Mouse (Mus musculus) midbrain, embryonic 12.5 days (tissue): ENCODE results near the gene Gpc4. TPM values are rescaled to one million over a fixed set of nuclear protein-coding genes. Genes with fewer than 3 reads are reported as not detected.
A peak's percentile ranks its signal among the peaks of the same experiment; 100 is the strongest.

Experiments
- ATAC-seq: fragments of 200-750 bp; cut with Nextera tagmentation; 2 replicates; pipeline ENCODE4 v1.8.0; 2017; ENCODE audit warnings: low read depth, moderate TSS enrichment, moderate library complexity; ENCODE audit not compliant: low FRiP score
- H3K27ac ChIP-seq: fragments of 300-500 bp; sonication (generic); replicated peaks from 2 replicates; pipeline ENCODE4 v1.5.1; 2016; ENCODE audit warnings: mild to moderate bottlenecking
- H3K27me3 ChIP-seq: fragments of 300-500 bp; sonication (generic); 2 replicates; pipeline ENCODE4 v1.6.1; 2016; ENCODE audit warnings: mild to moderate bottlenecking
- H3K36me3 ChIP-seq: fragments of 300-500 bp; sonication (generic); 2 replicates; pipeline ENCODE4 v1.6.1; 2016
- H3K4me1 ChIP-seq: fragments of 300-500 bp; sonication (generic); 2 replicates; pipeline ENCODE4 v1.6.1; 2016
- H3K4me2 ChIP-seq: fragments of 300-500 bp; sonication (generic); replicated peaks from 2 replicates; pipeline ENCODE4 v1.6.1; 2016; ENCODE audit warnings: mild to moderate bottlenecking, moderate library complexity
- H3K4me3 ChIP-seq: fragments of 300-500 bp; sonication (generic); 2 replicates; pipeline ENCODE4 v1.5.1; 2016; ENCODE audit warnings: mild to moderate bottlenecking
- H3K9ac ChIP-seq: fragments of 300-500 bp; sonication (generic); replicated peaks from 2 replicates; pipeline ENCODE4 v1.6.1; 2016; ENCODE audit warnings: mild to moderate bottlenecking, moderate library complexity
- H3K9me3 ChIP-seq: fragments of 300-500 bp; sonication (generic); 2 replicates; pipeline ENCODE4 v1.6.1; 2016; ENCODE audit warnings: mild to moderate bottlenecking
- WGBS: fragments of 180-500 bp; shearing (Covaris S2); methylation state at CpG from one replicate; pipeline ENCODE4 v1.1.7; 2016; 5-methylcytosine and 5-hydroxymethylcytosine counted together
- polyA plus RNA-seq: library from polyadenylated mRNA; unstranded; fragments of >200 nt; fragmentation: Nextera tagmentation; extraction: Ambion mirVana; gene quantifications from 2 replicates; pipeline ENCODE4 v1.2.1, GENCODE M21; 2016

Gene Gpc4
- 20.2 and 25.0 TPM in 2 replicates for polyA plus RNA-seq

GRCm38 (mm10) chrX:52164738-52165554 lies at the start of gene Gpc4:
TSS of gene Gpc4 (minus strand) at chrX:52165252.
- Histone ChIP-seq H3K4me1 (peaks cover 7% of the 10 kb centered on the region; the same call in 1 of the 2 replicates), H3K27me3 (peaks cover 23% of the 10 kb centered on the region), H3K9ac (peak within 1 kb of the TSS; percentile 62), H3K27ac (no peak within 1 kb of the TSS), H3K4me2 (peak within 1 kb of the TSS; percentile 69), H3K36me3 (no peaks in the 10 kb centered on the region), H3K9me3 (no peaks in the 10 kb centered on the region), H3K4me3 (peak within 1 kb of the TSS; percentile 51)
- 27% methylated on average over 58 of the region's 76 CpGs for WGBS
- ATAC-seq = peak; percentile 92

GRCm38 (mm10) chrX:52212846-52213245 lies 47.8 kb upstream of the Gpc4 start:
- Histone ChIP-seq H3K9ac (no peak overlapping the region), H3K4me1 (no peaks in the 10 kb centered on the region), H3K27ac (no peak overlapping the region), H3K4me3 (no peak overlapping the region), H3K36me3 (no peaks in the 10 kb centered on the region), H3K9me3 (no peaks in the 10 kb centered on the region), H3K4me2 (no peak overlapping the region), H3K27me3 (no peaks in the 10 kb centered on the region)
- 75% methylated on average over 4 of the region's 4 CpGs for WGBS
- ATAC-seq = no peak

GRCm38 (mm10) chrX:52199836-52200235 lies 34.8 kb upstream of the Gpc4 start:
- ATAC-seq = peak; percentile 49; the same call in 1 of the 2 replicates
- Histone ChIP-seq H3K4me1 (0 out of 2 replicates have a peak, but pooled peaks cover 8% of the 10 kb centered on the region), H3K27me3 (no peaks in the 10 kb centered on the region), H3K36me3 (no peaks in the 10 kb centered on the region), H3K9me3 (no peaks in the 10 kb centered on the region), H3K9ac (no peak overlapping the region), H3K4me3 (no peak overlapping the region), H3K4me2 (no peak overlapping the region), H3K27ac (no peak overlapping the region)
- 12% methylated on average over 6 of the region's 6 CpGs for WGBS

- no peak overlapping the region; the same call in 1 of the 2 replicates for H3K4me2 ChIP-seq
- no peak for ATAC-seq
- H3K27ac ChIP-seq = no peak overlapping the region
These were observed 28.4 kb upstream of the Gpc4 start for GRCm38 (mm10) chrX:52193311-52193968.

GRCm38 (mm10) chrX:52189094-52189493 lies 24.0 kb upstream of the Gpc4 start:
- Histone ChIP-seq H3K4me3 (no peak overlapping the region), H3K9ac (no peak overlapping the region), H3K9me3 (no peaks in the 10 kb centered on the region), H3K27ac (no peak overlapping the region), H3K4me1 (peaks cover 6% of the 10 kb centered on the region; the same call in 1 of the 2 replicates), H3K27me3 (peaks cover 3% of the 10 kb centered on the region; the same call in 1 of the 2 replicates), H3K4me2 (no peak overlapping the region), H3K36me3 (no peaks in the 10 kb centered on the region)
- 20% methylated on average over 4 of the region's 4 CpGs for WGBS
- peak; percentile 41; the same call in 1 of the 2 replicates for ATAC-seq

More at GRCm38 (mm10) chrX:52193311-52193968, 28.4 kb upstream of the Gpc4 start:
- Histone ChIP-seq H3K4me3 (no peak overlapping the region), H3K9me3 (no peaks in the 10 kb centered on the region), H3K4me1 (peaks cover 6% of the 10 kb centered on the region; the same call in 1 of the 2 replicates), H3K9ac (no peak overlapping the region), H3K27me3 (no peaks in the 10 kb centered on the region), H3K36me3 (no peaks in the 10 kb centered on the region)
- WGBS = 31% methylated on average over 4 of the region's 4 CpGs

GRCm38 (mm10) chrX:52183551-52184442 lies 18.7 kb upstream of the Gpc4 start:
- 39% methylated on average over 5 of the region's 5 CpGs for WGBS
- Histone ChIP-seq H3K4me2 (no peak overlapping the region), H3K9ac (no peak overlapping the region), H3K9me3 (no peaks in the 10 kb centered on the region), H3K36me3 (no peaks in the 10 kb centered on the region), H3K27ac (no peak overlapping the region), H3K4me3 (no peak overlapping the region), H3K27me3 (peaks cover 3% of the 10 kb centered on the region; the same call in 1 of the 2 replicates), H3K4me1 (peaks cover 6% of the 10 kb centered on the region; the same call in 1 of the 2 replicates)
- ATAC-seq = no peak

GRCm38 (mm10) chrX:52181401-52181800 lies 16.3 kb upstream of the Gpc4 start:
- H3K9me3 ChIP-seq = no peaks in the 10 kb centered on the region
- no peak overlapping the region for H3K4me2 ChIP-seq
- H3K4me1 ChIP-seq = peaks cover 5% of the 10 kb centered on the region; the same call in 1 of the 2 replicates
- no peak overlapping the region for H3K4me3 ChIP-seq
- WGBS = 73% methylated on average over 2 of the region's 2 CpGs
- H3K9ac ChIP-seq = no peak overlapping the region
- no peak overlapping the region for H3K27ac ChIP-seq
- peaks cover 3% of the 10 kb centered on the region; the same call in 1 of the 2 replicates for H3K27me3 ChIP-seq
- ATAC-seq = no peak
- no peaks in the 10 kb centered on the region for H3K36me3 ChIP-seq

- 81% methylated on average over 4 of the region's 4 CpGs for whole genome bisulfite sequencing
- H3K4me1 ChIP-seq = no peaks in the 10 kb centered on the region
- H3K4me2 ChIP-seq = no peak overlapping the region
- no peaks in the 10 kb centered on the region for H3K27me3 ChIP-seq
- H3K27ac ChIP-seq = no peak overlapping the region
- H3K36me3 ChIP-seq = no peaks in the 10 kb centered on the region
- no peaks in the 10 kb centered on the region for H3K9me3 ChIP-seq
- ATAC-seq = no peak
- H3K4me3 ChIP-seq = no peak overlapping the region
- no peak overlapping the region for H3K9ac ChIP-seq
These were observed 12.0 kb upstream of the Gpc4 start for GRCm38 (mm10) chrX:52177067-52177466.

GRCm38 (mm10) chrX:52167519-52168244 lies 2.6 kb upstream of the Gpc4 start:
- Histone ChIP-seq H3K27ac (no peak overlapping the region), H3K9me3 (no peaks in the 10 kb centered on the region), H3K27me3 (peaks cover 18% of the 10 kb centered on the region), H3K36me3 (no peaks in the 10 kb centered on the region), H3K9ac (no peak overlapping the region), H3K4me2 (no peak overlapping the region), H3K4me3 (no peak overlapping the region), H3K4me1 (peaks cover 6% of the 10 kb centered on the region; the same call in 1 of the 2 replicates)
- WGBS = 50% methylated on average over 6 of the region's 6 CpGs
- no peak for ATAC-seq

GRCm38 (mm10) chrX:52165555-52165938 lies 495 bp upstream of the Gpc4 start:
- Histone ChIP-seq H3K27me3 (peaks cover 23% of the 10 kb centered on the region), H3K4me1 (peaks cover 7% of the 10 kb centered on the region; the same call in 1 of the 2 replicates), H3K27ac (no peak overlapping the region), H3K9ac (peak overlapping the region; percentile 62; the same call in 1 of the 2 replicates), H3K36me3 (no peaks in the 10 kb centered on the region), H3K9me3 (no peaks in the 10 kb centered on the region), H3K4me3 (peak overlapping the region; percentile 51), H3K4me2 (peak overlapping the region; percentile 69)
- 38% methylated on average over 4 of the region's 7 CpGs for WGBS
- ATAC-seq = peak; percentile 76
